8 mouse cellular contexts compared by ENCODE assay signal in the genomic region with DNA sequence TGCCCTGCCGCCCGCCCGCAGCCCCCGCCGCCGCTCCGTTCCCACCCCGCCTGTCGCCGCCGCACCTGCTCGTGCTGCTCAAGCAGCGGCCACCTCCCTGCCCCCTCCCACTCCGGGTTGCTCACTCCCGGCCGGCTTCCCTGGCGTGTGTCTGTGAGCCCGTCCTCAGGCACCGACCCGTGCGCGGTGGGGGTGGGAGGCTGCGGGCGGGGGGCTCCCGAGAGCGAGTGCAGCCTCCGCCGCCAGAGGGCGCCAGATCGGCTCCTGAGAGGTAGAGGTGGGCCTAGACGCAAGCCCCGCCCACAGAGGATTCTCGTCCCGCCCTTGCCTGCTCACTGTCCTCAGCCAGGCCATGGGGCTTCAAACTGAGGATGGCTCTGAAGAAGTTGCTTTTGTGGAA. TPM values are rescaled to one million over a fixed set of nuclear protein-coding genes. Genes with fewer than 3 reads are reported as not detected.
DNase-seq lines count a peak whose midpoint lies in the region; ATAC-seq and TF ChIP-seq lines count a peak whose summit lies in the region.

A gene (minus strand): TSS at position 202 of the 400 bp plus-strand sequence.

- peak; percentile 49; the same call in 1 of the 2 replicates for TF ChIP-seq POLR2A in heart, adult 2 months (IDR thresholded peaks at IDR 0.05; ENCODE audit: insufficient read depth, low read depth, low read length)

- peak within 1 kb of the TSS; percentile 68 for H3K9ac ChIP-seq in embryonic facial prominence, embryonic 13.5 days
- peak within 1 kb of the TSS; percentile 85 for H3K9ac ChIP-seq in heart, adult 2 months (ENCODE audit: low read depth, low read length)
- peak within 1 kb of the TSS; percentile 28; the same call in 1 of the 2 replicates for H3K9ac ChIP-seq in stomach, embryonic 14.5 days (replicated peaks; ENCODE audit: low read depth, low read length)

- no peaks in the 10 kb centered on the region for H3K79me2 ChIP-seq in heart, adult 2 months (replicated peaks; ENCODE audit: control insufficient read depth, insufficient read depth, low read length)

- under 1% methylated on average over 34 of the region's 34 CpGs for WGBS in embryonic facial prominence, embryonic 13.5 days
- 1% methylated on average over 34 of the region's 34 CpGs for WGBS in heart, adult 2 months
- under 1% methylated on average over 34 of the region's 34 CpGs for WGBS in stomach, embryonic 14.5 days

- H3K4me3 ChIP-seq in embryonic facial prominence, embryonic 13.5 days = peak within 1 kb of the TSS; percentile 51
- H3K4me3 ChIP-seq in heart, adult 2 months = peak within 1 kb of the TSS; percentile 40
- H3K4me3 ChIP-seq in stomach, embryonic 14.5 days (ENCODE audit: low read depth, low read length) = peak within 1 kb of the TSS; percentile 50

- H3K4me2 ChIP-seq in embryonic facial prominence, embryonic 13.5 days = peak within 1 kb of the TSS; percentile 80
- peak within 1 kb of the TSS; percentile 79 for H3K4me2 ChIP-seq in stomach, embryonic 14.5 days (replicated peaks; ENCODE audit: low read depth, low read length)

- H3K9me3 ChIP-seq in embryonic facial prominence, embryonic 13.5 days = no peaks in the 10 kb centered on the region
- no peaks in the 10 kb centered on the region for H3K9me3 ChIP-seq in stomach, embryonic 14.5 days (ENCODE audit: control insufficient read depth, low read depth, low read length)

- H3K36me3 ChIP-seq in embryonic facial prominence, embryonic 13.5 days = no peaks in the 10 kb centered on the region
- H3K36me3 ChIP-seq in heart, adult 2 months (ENCODE audit: control insufficient read depth, insufficient read depth, low read length) = no peaks in the 10 kb centered on the region
- H3K36me3 ChIP-seq in stomach, embryonic 14.5 days (ENCODE audit: control insufficient read depth, insufficient read depth, low read length) = no peaks in the 10 kb centered on the region

- 0 out of 2 replicates have a peak, but pooled peaks have one; percentile 17 for TF ChIP-seq EP300 in heart, adult 2 months (IDR thresholded peaks at IDR 0.05; ENCODE audit: insufficient read depth, low read depth, low read length)

- 0 out of 2 replicates have a peak, but pooled peaks cover 3% of the 10 kb centered on the region for H3K4me1 ChIP-seq in embryonic facial prominence, embryonic 13.5 days
- H3K4me1 ChIP-seq in heart, adult 2 months (ENCODE audit: control insufficient read depth, insufficient read depth, low read length) = peaks cover 5% of the 10 kb centered on the region; the same call in 1 of the 2 replicates
- H3K4me1 ChIP-seq in stomach, embryonic 14.5 days (ENCODE audit: control insufficient read depth, insufficient read depth, low read length) = no peaks in the 10 kb centered on the region

- intact Hi-C loops in heart, adult 2 months (cut with DNase I) = no loop called here

- peaks cover 34% of the 10 kb centered on the region for H3K27me3 ChIP-seq in embryonic facial prominence, embryonic 13.5 days
- no peaks in the 10 kb centered on the region for H3K27me3 ChIP-seq in heart, adult 2 months (ENCODE audit: control insufficient read depth, insufficient read depth, low read length)
- H3K27me3 ChIP-seq in stomach, embryonic 14.5 days (ENCODE audit: control insufficient read depth, insufficient read depth, low read length) = no peaks in the 10 kb centered on the region

- ATAC-seq in embryonic facial prominence, embryonic 13.5 days (ENCODE audit: insufficient number of reproducible peaks, insufficient read depth, low FRiP score, low TSS enrichment, low read depth) = peak; percentile 32
- ATAC-seq in stomach, embryonic 14.5 days (ENCODE audit: insufficient number of reproducible peaks, insufficient read depth, low FRiP score, low read depth) = peak; percentile 79

- no peak within 1 kb of the TSS for H3K27ac ChIP-seq in embryonic facial prominence, embryonic 13.5 days
- peak within 1 kb of the TSS; percentile 93 for H3K27ac ChIP-seq in heart, adult 2 months
- H3K27ac ChIP-seq in stomach, embryonic 14.5 days (ENCODE audit: low read length) = no peak within 1 kb of the TSS

- peak; percentile 81 for TF ChIP-seq CTCF in heart, adult 2 months (IDR thresholded peaks at IDR 0.05)

- DNase-seq in A20 (ENCODE audit: low read depth, low spot score) (peak; percentile 76), liver (peak; percentile 85)
- peak; percentile 28 to 61 for DNase-seq in adrenal gland, postnatal 4 days (ENCODE audit: low spot score in 2 of 2)
- DNase-seq in heart, adult 2 months = peak; percentile 77 to 79
- DNase-seq in kidney, adult 8-10 months = peak; percentile 39 to 70
- DNase-seq in naive thymus-derived CD4-positive, alpha-beta T cell, adult 2 months (ENCODE audit: low read depth) = peak; percentile 76

RNA-seq across cellular contexts. Expression of the gene that starts here (rescaled TPM):
- total RNA-seq in adrenal gland, postnatal 4 days (2021) = 1 to 10 TPM; 2.3 to 2.8 TPM
- 0.27 TPM in 1 of 2 replicates, not detected in the other for polyA plus RNA-seq in embryonic facial prominence, embryonic 13.5 days (2015; fragmentation: Nextera tagmentation; extraction: Ambion mirVana)
- 100 to 1,000 TPM; 111 to 123 TPM for total RNA-seq in heart, adult 2 months (2021)
- polyA plus RNA-seq in heart, adult 2 months (2012; rRNA removed) = 110 and 182 TPM in 2 replicates
- polyA plus RNA-seq in stomach, embryonic 14.5 days (2014; fragmentation: Nextera tagmentation; extraction: Ambion mirVana) = 0.56 and 0.74 TPM in 2 replicates

Comparison
In these comparisons a context has a peak if more than half of its experiments do, and no peak if none do; other contexts are left out.
1. RNA of the gene that starts here (total RNA-seq): 111 to 123 TPM in heart, adult 2 months; 2.3 to 2.8 TPM in adrenal gland, postnatal 4 days; every median in the first group is over 10 times any median in the second.
2. RNA of the gene that starts here (polyA plus RNA-seq): 110 to 182 TPM in heart, adult 2 months; 0.56 to 0.74 TPM in stomach, embryonic 14.5 days and 0.27 TPM in embryonic facial prominence, embryonic 13.5 days; every median in the first group is over 10 times any median in the second.
3. Peak in ATAC-seq, H3K4me3 ChIP-seq, H3K9ac ChIP-seq and H3K4me2 ChIP-seq in embryonic facial prominence, embryonic 13.5 days; RNA of the gene not detected or under 1 TPM.
4. Peak in ATAC-seq, H3K4me3 ChIP-seq, H3K9ac ChIP-seq and H3K4me2 ChIP-seq in stomach, embryonic 14.5 days; RNA of the gene not detected or under 1 TPM.
5. H3K9ac ChIP-seq: peak in every context shown above with its lines; median percentile 85 in heart, adult 2 months; 68 in embryonic facial prominence, embryonic 13.5 days; 28 in stomach, embryonic 14.5 days.
6. Peak in every context shown above with its lines, with median percentiles within 50 percentile points of each other: DNase-seq and H3K4me3 ChIP-seq.